Mouse (Mus musculus) kidney, postnatal 36 days (tissue): Measurements from ENCODE around the gene AI854703.
"Not testable (repeated sequence)": the region's sequence is repeated elsewhere in the genome, so short reads cannot be mapped to it uniquely, and the experiment has no call there.

ENCODE experiments used
- DNase-seq, 2 experiments: peaks; one replicate each; pipeline ENCODE4 v3.0.0; 2021 to 2022; ENCODE audit warnings: mixed read lengths in 2 of 2

Gene AI854703

DNA sequence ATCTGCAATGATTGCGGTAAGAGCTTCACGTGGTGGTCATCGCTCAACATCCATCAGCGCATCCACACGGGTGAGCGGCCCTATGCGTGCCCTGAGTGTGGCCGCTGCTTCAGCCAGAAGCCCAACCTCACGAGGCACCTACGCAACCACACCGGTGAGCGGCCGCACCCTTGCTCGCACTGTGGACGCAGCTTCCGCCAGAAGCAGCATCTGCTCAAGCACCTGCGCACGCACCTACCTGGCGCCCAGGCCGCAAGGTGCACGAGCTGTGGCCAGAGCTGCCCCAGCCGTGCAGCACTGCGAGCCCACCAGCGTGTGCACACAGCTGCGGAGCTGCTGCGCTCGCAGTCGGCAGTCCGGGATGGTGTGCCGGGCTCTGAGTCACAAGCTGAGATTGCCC lies 6.5 kb upstream of the AI854703 start:
- no peak for DNase-seq

DNA sequence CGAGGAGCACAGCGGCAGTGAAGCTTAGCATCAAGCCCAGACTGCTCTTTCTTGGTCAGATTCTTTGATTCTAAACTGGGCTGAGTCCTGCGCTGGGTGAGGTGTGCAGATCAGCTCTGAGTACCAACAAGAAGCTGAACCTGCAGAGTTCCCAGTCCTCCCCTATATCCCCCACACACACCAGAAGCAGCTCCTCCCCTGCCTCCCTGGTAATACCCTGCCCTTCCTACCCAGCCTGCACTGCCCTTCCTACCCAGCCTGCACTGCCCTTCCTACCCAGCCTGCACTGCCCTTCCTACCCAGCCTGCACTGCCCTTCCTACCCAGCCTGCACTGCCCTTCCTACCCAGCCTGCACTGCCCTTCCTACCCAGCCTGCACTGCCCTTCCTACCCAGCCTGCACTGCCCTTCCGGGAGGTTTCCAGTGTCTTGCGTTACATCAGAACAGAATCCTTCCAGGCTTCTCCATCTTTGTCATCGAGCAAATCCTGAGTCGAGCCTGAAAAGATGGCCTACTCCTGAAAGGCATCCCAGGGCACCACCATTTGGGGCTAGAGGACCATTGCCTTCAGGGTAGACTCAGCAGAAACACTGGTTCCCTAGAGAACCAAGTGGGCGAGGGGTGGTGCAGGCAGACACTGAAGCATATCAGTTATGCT lies 4.2 kb upstream of the AI854703 start:
- not testable (repeated sequence) for DNase-seq

DNA sequence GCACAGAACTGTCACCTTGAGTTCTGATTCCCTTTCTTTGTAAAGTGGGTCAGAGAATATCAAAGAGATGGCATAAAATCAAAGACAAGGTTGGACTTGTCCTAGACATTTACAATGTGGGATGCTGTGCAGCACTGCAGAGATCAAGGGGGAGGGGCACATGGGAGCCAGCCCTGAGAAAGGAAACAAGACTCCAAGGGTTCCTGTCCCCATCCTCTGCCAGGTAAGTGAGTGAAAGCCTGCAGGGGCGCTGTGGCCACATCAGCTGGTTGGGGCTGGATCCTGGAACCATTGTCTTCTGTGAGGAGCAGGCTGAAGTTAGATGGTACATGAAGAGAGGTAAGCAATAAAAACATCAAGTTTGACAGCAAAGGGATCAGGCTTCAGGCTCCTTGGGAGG lies 3.1 kb upstream of the AI854703 start:
- DNase-seq = no peak

GRCm38 (mm10) chr6:48626984-48627383 lies 420 bp downstream of the AI854703 start:
- DNase-seq = peak; percentile 85 to 86

- DNase-seq = peak; percentile 63 to 64
Observed at GRCm38 (mm10) chr6:48627511-48627924, 954 bp downstream of the AI854703 start.

GRCm38 (mm10) chr6:48628377-48628776 lies 1.8 kb downstream of the AI854703 start:
- peak; percentile 76 to 89 for DNase-seq

DNA sequence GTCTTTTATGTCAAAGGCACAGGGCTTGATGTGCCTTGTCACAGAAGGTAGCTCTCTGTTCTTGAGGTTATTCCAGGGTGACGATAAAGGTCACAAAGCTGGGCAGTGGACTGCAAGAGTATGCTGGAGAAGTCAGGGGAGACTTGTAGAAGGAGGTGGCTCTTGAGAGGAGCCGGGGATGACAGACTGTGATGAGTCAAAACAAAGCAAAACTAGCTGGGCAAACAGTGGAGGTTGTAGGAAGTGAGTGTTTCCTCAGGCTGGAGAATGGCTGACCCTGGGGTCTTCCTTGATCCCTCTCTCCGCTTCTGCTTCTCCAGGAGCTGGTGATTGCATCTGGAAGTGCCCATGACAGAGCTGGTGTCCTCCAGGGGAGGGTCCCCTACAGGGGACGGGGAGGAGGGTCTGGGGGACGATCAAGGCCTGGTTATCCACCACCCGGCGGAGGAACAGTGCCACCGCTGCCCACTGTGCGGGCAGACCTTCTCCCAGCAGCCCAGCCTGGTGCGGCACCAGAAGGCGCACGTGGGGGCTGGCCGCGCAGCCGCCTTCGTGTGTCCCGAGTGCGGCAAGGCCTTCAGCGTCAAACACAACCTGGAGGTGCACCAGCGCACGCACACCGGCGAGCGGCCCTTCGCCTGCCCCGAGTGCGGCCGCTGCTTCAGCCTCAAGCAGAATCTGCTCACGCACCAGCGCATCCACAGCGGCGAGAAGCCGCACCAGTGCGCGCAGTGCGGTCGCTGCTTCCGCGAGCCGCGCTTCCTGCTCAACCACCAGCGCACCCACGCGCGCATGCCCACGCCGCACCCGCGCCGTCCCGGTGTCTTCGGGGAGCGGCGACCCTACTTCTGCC lies 2.5 kb downstream of the AI854703 start:
- DNase-seq = peak in 1 of 2 experiments; percentile 57

- DNase-seq = peak; percentile 74 to 78
Observed at GRCm38 (mm10) chr6:48629661-48630034, 3.1 kb downstream of the AI854703 start.

DNA sequence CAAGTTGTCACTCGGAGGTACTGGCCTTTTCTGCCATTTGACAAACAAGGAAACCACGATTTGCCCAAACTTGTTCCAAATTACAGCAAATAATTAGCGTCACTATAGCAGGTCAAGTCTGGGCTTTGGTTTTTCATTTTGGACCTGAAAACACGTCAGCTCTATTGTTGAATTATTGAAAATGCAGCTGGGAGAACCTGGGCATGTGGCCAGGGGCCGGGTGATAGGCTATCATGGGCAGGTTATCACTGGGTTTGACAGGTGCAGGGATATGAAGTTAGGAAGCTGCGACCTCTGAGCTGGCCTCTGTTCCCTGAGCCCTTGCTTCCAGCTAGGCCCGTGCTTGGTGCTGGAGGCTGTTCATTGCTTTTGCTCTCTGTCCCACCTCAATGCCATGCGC lies 4.3 kb downstream of the AI854703 start:
- no peak for DNase-seq

- DNase-seq = no peak
Observed at GRCm38 (mm10) chr6:48635105-48635504, 8.5 kb downstream of the AI854703 start.

DNA sequence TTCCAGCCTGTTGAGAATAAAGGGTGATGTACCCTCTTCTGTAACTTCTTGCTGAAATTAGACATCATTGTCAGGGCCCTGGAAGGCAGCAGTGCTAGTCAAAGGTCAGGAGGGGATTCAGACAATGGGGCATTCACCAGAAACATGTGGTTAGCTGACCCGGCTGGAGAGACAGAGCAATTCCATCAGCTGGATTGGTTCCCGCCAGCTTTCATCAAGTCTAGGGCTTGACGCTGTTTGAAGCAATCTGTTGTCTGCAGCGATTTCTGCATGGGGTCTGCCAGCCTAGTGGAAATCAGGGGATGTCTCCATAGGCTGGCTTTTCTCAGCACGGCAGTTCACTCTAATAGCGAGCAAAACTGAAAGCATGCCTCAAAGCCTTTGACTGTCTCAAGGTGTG lies 10.0 kb downstream of the AI854703 start:
- no peak for DNase-seq

DNA sequence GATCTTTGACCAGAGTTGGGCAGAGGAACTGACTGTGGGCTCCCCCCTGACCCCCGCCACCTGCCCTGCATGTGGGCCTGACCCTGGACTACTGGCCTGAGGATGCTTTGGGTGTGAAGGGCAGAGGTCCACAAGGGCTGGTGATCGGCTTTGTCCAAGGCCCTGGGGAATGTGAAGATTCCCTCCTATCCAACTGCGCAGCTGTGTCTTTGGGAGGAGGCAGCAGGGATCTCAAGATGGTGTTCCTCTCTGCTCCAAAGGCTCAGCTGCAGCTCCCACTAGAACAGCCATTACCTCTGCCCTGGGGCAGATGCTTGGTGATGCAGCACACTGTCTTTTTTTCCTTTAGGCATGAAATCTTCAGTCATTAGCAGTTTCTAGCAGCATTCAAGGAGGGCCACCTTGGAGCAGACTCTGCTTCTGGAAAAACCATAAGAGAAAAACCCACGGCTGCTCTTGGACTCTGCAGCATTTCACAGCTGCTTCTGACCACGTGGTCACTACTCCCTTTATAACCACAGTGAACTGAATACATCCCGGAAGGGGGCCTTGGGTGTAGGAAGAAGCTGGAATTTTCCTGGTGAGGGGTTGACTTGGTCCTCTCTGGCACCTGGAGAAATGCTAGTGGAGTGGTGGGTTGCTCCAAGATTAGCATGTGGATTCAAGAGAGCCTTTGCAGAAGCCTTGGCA lies 11.4 kb downstream of the AI854703 start:
- DNase-seq = no peak

- peak in 1 of 2 experiments; percentile 55 for DNase-seq
Observed at GRCm38 (mm10) chr6:48638553-48638952, 12.0 kb downstream of the AI854703 start.

GRCm38 (mm10) chr6:48641391-48641790 lies 14.8 kb downstream of the AI854703 start:
- no peak for DNase-seq

- DNase-seq = peak; percentile 58 to 67
Observed at GRCm38 (mm10) chr6:48642764-48643292, 16.3 kb downstream of the AI854703 start.

GRCm38 (mm10) chr6:48645660-48646308 lies 19.2 kb downstream of the AI854703 start:
- DNase-seq = peak; percentile 85 to 90

DNA sequence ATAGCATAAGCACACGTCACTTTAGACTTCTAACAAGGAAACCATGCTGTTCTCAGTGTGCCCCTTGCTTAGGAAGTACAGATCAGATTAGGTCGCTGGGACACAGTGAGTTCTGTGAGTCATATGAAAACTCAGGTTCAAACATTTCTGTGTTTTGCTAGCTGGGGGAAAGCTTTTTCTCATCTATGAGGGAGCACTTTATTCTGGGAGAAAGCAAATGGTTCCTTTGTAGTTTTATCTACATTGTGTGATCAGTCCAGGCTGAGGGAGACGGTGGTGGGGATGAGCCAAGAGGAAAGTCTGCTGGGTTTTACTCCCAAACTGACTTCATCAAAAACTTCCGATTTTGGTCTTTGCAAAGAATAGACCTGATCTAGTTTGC lies 19.7 kb downstream of the AI854703 start:
- DNase-seq = no peak

DNA sequence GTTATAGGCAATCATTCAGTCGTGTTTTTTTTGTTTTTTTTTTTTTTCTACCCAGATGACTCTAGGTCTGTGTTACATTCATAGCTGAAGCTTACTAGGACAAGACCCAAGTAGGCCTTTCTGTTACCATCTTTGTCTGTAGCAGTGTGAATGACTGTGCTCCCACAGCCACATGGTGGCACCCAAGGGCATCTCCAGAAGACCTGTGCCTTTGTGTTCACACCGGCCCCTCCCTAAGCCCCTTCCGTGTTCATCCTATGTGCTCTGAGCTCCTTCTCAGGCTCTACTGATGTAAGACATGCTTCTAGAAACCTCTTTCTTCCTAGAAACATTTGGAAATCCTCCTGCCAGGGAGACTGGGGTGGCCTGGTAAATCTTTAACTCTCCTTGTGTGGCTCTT lies 20.4 kb downstream of the AI854703 start, which contains the start of gene Gimap8:
Gene Gimap8 (plus strand): TSS at position 240 of the 400 bp plus-strand sequence.
- peak; percentile 86 to 87 for DNase-seq

DNA sequence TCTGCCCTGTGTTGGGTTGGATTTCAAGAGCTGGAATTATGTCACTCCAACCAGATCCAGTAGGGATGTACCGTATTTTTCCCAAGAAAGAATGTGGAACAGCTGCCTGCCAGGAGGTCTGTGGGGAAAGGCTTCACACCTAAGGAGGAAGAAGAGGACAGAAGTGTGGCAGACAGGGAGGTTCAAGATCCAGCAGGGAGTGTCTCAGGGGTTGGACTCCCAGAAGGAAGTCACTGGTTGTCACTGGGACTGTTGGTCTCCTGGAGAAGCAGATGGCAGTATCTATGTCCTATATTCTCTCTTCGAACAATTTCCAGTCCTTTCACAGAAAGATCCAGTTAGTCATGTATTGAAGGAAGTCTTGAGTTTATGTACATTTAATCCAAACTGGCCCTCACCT lies 21.0 kb downstream of the AI854703 start:
- no peak for DNase-seq

- DNase-seq = peak; percentile 43 to 68
Observed at GRCm38 (mm10) chr6:48648779-48649178, 22.2 kb downstream of the AI854703 start.

DNA sequence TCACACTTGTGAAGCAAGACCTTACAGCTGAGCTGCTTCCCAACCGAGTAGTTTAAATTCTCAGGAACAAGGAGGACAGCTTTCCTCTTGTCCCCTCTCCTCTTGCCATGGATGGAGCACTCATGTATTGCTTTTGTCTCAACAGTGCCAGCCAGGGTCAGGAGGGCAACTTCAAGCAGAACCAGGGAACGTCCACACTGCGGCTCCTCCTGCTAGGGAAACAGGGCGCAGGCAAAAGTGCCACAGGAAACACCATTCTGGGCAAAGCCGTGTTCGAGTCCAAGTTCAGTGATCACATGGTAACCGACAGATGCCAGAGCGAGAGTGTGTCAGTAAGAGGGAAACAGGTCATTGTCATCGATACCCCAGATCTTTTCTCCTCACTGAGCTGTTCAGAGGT lies 23.5 kb downstream of the AI854703 start:
- DNase-seq = peak in 1 of 2 experiments; percentile 59

- no peak for DNase-seq
Observed at GRCm38 (mm10) chr6:48658721-48659120, 32.2 kb downstream of the AI854703 start.

GRCm38 (mm10) chr6:48664750-48665149 lies 38.2 kb downstream of the AI854703 start:
- DNase-seq = no peak
